Mouse (Mus musculus) bone marrow macrophage, adult 2 months (primary cell): ENCODE data around the gene Ypel1. TPM values are rescaled to one million over a fixed set of nuclear protein-coding genes. Genes with fewer than 3 reads are reported as not detected.

ENCODE experiments used
- H3K27ac ChIP-seq: 2 replicates; pipeline ENCODE4 v1.5.1; 2012; ENCODE audit warnings: low read depth, low read length; ENCODE audit not compliant: insufficient read depth
- H3K4me1 ChIP-seq: 2 replicates; pipeline ENCODE4 v1.6.1; 2012; ENCODE audit warnings: low read length; ENCODE audit not compliant: control insufficient read depth, insufficient read depth
- H3K4me3 ChIP-seq: 2 replicates; pipeline ENCODE4 v1.5.1; 2012; ENCODE audit warnings: mild to moderate bottlenecking, low read length, moderate library complexity; ENCODE audit not compliant: insufficient read depth
- CTCF ChIP-seq: IDR thresholded peaks from 2 replicates; pipeline ENCODE4 v1.5.1; 2012; ENCODE audit warnings: low read depth, mild to moderate bottlenecking, low read length, moderate library complexity
- POLR2A ChIP-seq: IDR thresholded peaks from 2 replicates; pipeline ENCODE4 v1.6.1; 2012; ENCODE audit warnings: mild to moderate bottlenecking, low read depth, low read length, borderline replicate concordance
- polyA plus RNA-seq: library from polyadenylated mRNA; stranded (reverse); fragments of >200 nt; gene quantifications from 2 replicates; pipeline ENCODE4 v1.2.4, GENCODE M21; 2012; ENCODE audit not compliant: missing spikeins, insufficient read depth, insufficient read length

Ypel1 gene
- polyA plus RNA-seq: 0.94 TPM in 1 of 2 replicates, not detected in the other

GRCm38 (mm10) chr16:17069511-17070443 is at the start of gene Ypel1:
TSS of gene Ypel1 (plus strand) at chr16:17069696.
- H3K4me3 ChIP-seq: peak within 1 kb of the TSS; percentile 82
- TF ChIP-seq CTCF (no peak), POLR2A (no peak)
- 0 out of 2 replicates have a peak, but pooled peaks cover 2% of the 10 kb centered on the region for H3K4me1 ChIP-seq
- no peak within 1 kb of the TSS for H3K27ac ChIP-seq

GRCm38 (mm10) chr16:17024469-17025148 is 44.9 kb upstream of the Ypel1 start:
- H3K4me1 ChIP-seq: peaks cover 16% of the 10 kb centered on the region
- no peak overlapping the region for H3K27ac ChIP-seq
- TF ChIP-seq CTCF: no peak
- no peak for TF ChIP-seq POLR2A
- H3K4me3 ChIP-seq: no peak overlapping the region

GRCm38 (mm10) chr16:17029971-17030695 is 39.4 kb upstream of the Ypel1 start:
- no peak overlapping the region for H3K4me3 ChIP-seq
- no peaks in the 10 kb centered on the region for H3K4me1 ChIP-seq
- H3K27ac ChIP-seq: no peak overlapping the region
- TF ChIP-seq CTCF (no peak), POLR2A (no peak)

- H3K4me3 ChIP-seq: no peak overlapping the region
- peaks cover 3% of the 10 kb centered on the region; the same call in 1 of the 2 replicates for H3K4me1 ChIP-seq
- TF ChIP-seq POLR2A: no peak
- TF ChIP-seq CTCF: no peak
- H3K27ac ChIP-seq: no peak overlapping the region
Observed at GRCm38 (mm10) chr16:17033754-17034153, 35.7 kb upstream of the Ypel1 start.

GRCm38 (mm10) chr16:17040716-17041115 is 28.8 kb upstream of the Ypel1 start:
- Histone ChIP-seq H3K4me1 (peaks cover 8% of the 10 kb centered on the region; the same call in 1 of the 2 replicates), H3K4me3 (no peak overlapping the region), H3K27ac (no peak overlapping the region)
- TF ChIP-seq POLR2A (no peak), CTCF (no peak)

GRCm38 (mm10) chr16:17041417-17041816 is 28.1 kb upstream of the Ypel1 start:
- H3K4me3 ChIP-seq: no peak overlapping the region
- no peak for TF ChIP-seq POLR2A
- TF ChIP-seq CTCF: no peak
- H3K27ac ChIP-seq: no peak overlapping the region
- peaks cover 8% of the 10 kb centered on the region; the same call in 1 of the 2 replicates for H3K4me1 ChIP-seq

GRCm38 (mm10) chr16:17044320-17044719 is 25.2 kb upstream of the Ypel1 start:
- TF ChIP-seq POLR2A (no peak), CTCF (no peak)
- Histone ChIP-seq H3K4me1 (peaks cover 4% of the 10 kb centered on the region; the same call in 1 of the 2 replicates), H3K4me3 (no peak overlapping the region), H3K27ac (no peak overlapping the region)

- Histone ChIP-seq H3K4me3 (no peak overlapping the region), H3K27ac (no peak overlapping the region), H3K4me1 (peaks cover 3% of the 10 kb centered on the region; the same call in 1 of the 2 replicates)
- no peak for TF ChIP-seq POLR2A
- no peak for TF ChIP-seq CTCF
Observed at GRCm38 (mm10) chr16:17045287-17045686, 24.2 kb upstream of the Ypel1 start.

GRCm38 (mm10) chr16:17049886-17050285 is 19.6 kb upstream of the Ypel1 start:
- Histone ChIP-seq H3K4me3 (no peak overlapping the region), H3K4me1 (no peaks in the 10 kb centered on the region), H3K27ac (no peak overlapping the region)
- TF ChIP-seq POLR2A (no peak), CTCF (no peak)
